Mouse (Mus musculus) Muller cell, postnatal 12 days (primary cell): ENCODE measurements at regions not wholly inside any gene's neighbourhood (a gene's known extent, or its start where the extent isn't known, plus 50 kb on each side); places are given as distances from the start of the nearest gene placed in this dataset.
"Not testable (repeated sequence)": the region's sequence is repeated elsewhere in the genome, so short reads cannot be mapped to it uniquely, and the experiment has no call there.

Source experiments
- DNase-seq: peaks from one replicate; pipeline ENCODE4 v3.0.0-alpha.2; 2015; ENCODE audit errors: inconsistent ontology term

GRCm38 (mm10) chr5:40441239-40441638 lies 686.0 kb upstream of the Hs3st1 start:
- DNase-seq = no peak

- no peak for DNase-seq
Measured at GRCm38 (mm10) chr5:40402721-40403120, 647.4 kb upstream of the Hs3st1 start.

DNA sequence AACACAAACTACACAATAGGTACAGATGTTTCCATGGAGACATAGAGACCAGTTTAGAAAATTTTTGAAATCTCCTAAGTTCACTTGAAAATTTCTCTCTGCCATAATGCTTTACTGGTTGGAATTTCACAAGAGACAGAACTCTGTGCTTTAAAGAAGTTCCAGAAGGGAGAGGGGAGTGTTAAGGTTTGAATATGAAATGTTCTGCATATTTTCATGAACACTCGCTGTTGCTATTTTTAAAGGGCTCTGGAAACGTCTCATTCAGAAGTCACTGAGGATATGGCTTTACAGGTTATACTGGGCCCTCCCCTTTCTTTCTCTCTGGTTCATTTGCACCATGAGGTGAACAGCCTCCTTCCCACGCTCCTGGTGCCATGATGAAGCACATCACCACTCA lies 639.5 kb upstream of the Hs3st1 start:
- no peak for DNase-seq

GRCm38 (mm10) chr5:40389591-40389990 lies 634.3 kb upstream of the Hs3st1 start:
- DNase-seq = no peak

GRCm38 (mm10) chr5:40366956-40367355 lies 611.7 kb upstream of the Hs3st1 start:
- DNase-seq = peak; percentile 63

DNA sequence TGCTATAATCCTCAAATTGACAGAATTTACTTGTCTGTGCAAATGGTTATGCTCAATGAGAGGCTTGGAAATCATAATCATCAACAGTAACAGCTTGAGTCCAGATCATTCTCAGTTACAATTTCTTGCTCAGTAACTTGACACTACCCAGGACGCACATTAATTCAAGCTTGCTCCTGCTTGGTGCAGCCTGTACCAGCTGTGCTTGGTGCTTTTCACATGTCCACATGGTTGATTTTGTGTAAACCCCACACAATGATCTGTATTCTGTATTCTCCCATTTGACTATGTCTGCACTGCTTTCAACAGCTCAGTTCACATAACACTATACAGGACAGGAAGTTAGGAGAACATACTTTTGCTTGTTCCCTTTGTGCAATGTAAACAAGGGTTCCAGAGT lies 576.0 kb upstream of the Hs3st1 start:
- no peak for DNase-seq

- no peak for DNase-seq
Measured at GRCm38 (mm10) chr5:40308510-40308909, 553.2 kb upstream of the Hs3st1 start.

DNA sequence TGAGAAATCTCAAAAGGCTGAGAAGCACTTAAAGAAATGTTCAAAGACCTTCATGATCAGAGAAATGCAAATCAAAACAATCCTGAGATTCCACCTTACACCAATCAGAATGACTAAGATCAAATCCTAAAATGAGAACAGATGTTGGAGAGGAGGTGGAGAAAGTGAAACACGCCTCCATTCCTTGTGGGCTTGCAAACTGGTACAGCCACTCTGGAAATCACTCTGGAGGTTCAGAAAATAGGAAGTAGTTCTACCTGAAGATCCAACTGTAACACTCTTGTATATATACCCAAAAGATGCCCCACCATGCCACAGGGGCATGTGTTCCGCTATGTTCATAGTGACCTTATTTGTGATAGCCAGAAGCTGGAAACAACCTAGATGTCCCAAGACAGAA lies 549.5 kb upstream of the Hs3st1 start:
- DNase-seq = not testable (repeated sequence)

DNA sequence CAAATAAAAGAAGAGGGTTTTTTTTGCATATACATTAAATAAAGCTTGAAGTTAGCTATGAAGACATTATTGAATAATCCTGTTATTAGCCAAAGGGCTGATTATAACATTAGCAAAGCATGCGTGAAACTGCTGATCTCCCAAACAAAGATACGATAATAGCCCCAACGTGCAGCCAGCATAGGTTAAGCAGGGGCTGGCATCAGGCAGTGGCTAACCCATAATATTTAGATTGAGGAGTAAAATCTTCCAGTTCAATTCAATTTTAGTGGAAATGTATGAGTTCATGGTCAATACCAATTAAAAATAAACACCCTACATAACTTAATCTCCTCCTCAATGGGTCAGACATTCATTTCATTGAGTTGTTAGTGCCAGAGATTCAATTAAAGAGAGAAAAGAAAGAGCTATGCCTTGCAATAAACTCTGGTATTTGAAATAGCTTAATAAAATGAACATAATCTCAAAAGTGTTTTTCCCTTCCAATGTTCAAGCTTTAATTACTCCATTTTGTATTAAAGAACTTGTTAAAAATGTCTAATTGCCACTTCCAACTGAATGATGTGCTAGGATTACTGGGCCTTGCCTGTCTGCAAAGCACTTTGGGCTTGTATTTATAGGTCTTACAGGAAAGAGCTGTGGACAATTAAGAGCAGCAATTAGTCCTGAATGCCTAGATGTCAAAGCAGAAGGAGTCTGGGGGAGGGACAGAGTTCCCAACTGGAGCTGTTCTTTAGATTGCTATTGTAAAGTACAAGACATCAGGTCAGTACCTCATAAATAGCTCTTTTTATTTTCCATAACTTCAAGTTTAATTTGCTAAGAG lies 539.8 kb upstream of the Hs3st1 start:
- no peak for DNase-seq

GRCm38 (mm10) chr5:40282330-40282729 lies 527.1 kb upstream of the Hs3st1 start:
- no peak for DNase-seq

- DNase-seq = no peak
Measured at GRCm38 (mm10) chr5:40246664-40247063, 491.4 kb upstream of the Hs3st1 start.
